Mouse (Mus musculus) heart, embryonic 13.5 days (tissue): ENCODE results near the gene Ccdc92. TPM values are rescaled to one million over a fixed set of nuclear protein-coding genes. Genes with fewer than 3 reads are reported as not detected.

ENCODE experiments used
- ATAC-seq: fragments of 200-750 bp; cut with Nextera tagmentation; 2 replicates; pipeline ENCODE4 v1.8.0; 2017; ENCODE audit warnings: moderate TSS enrichment; ENCODE audit not compliant: insufficient number of reproducible peaks, low FRiP score, low TSS enrichment; ENCODE audit errors: extremely low read depth
- H3K27ac ChIP-seq: fragments of 300-500 bp; sonication (generic); replicated peaks from 2 replicates; pipeline ENCODE4 v1.5.1; 2015; ENCODE audit warnings: moderate library complexity, mild to moderate bottlenecking, inconsistent platforms
- H3K27me3 ChIP-seq: fragments of 300-500 bp; sonication (generic); replicated peaks from 2 replicates; pipeline ENCODE4 v1.6.1; 2015; ENCODE audit warnings: mild to moderate bottlenecking, inconsistent platforms
- H3K36me3 ChIP-seq: fragments of 300-500 bp; sonication (generic); 2 replicates; pipeline ENCODE4 v1.6.1; 2015; ENCODE audit warnings: mild to moderate bottlenecking, inconsistent platforms
- H3K4me1 ChIP-seq: fragments of 300-500 bp; sonication (generic); 2 replicates; pipeline ENCODE4 v1.6.1; 2015; ENCODE audit warnings: inconsistent platforms
- H3K4me2 ChIP-seq: fragments of 300-500 bp; sonication (generic); 2 replicates; pipeline ENCODE4 v1.6.1; 2015; ENCODE audit warnings: inconsistent platforms, mild to moderate bottlenecking, moderate library complexity
- H3K4me3 ChIP-seq: fragments of 300-500 bp; sonication (generic); 2 replicates; pipeline ENCODE4 v1.5.1; 2015; ENCODE audit warnings: moderate library complexity, mild to moderate bottlenecking, inconsistent platforms
- H3K9ac ChIP-seq: fragments of 300-500 bp; sonication (generic); 2 replicates; pipeline ENCODE4 v1.6.1; 2015; ENCODE audit warnings: inconsistent platforms, mild to moderate bottlenecking, moderate library complexity
- H3K9me3 ChIP-seq: fragments of 300-500 bp; sonication (generic); 2 replicates; pipeline ENCODE4 v1.6.1; 2016; ENCODE audit warnings: inconsistent platforms
- WGBS: fragments of 180-500 bp; shearing (Covaris S2); methylation state at CpG from one replicate; pipeline ENCODE4 v1.1.7; 2015; ENCODE audit warnings: mixed read lengths; 5-methylcytosine and 5-hydroxymethylcytosine counted together
- polyA plus RNA-seq: library from polyadenylated mRNA; unstranded; fragments of >200 nt; fragmentation: Nextera tagmentation; extraction: Ambion mirVana; gene quantifications from 2 replicates; pipeline ENCODE4 v1.2.1, GENCODE M21; 2015

Gene Ccdc92
- polyA plus RNA-seq, 1 experiment from 2014 or later = 4.4 TPM

DNA sequence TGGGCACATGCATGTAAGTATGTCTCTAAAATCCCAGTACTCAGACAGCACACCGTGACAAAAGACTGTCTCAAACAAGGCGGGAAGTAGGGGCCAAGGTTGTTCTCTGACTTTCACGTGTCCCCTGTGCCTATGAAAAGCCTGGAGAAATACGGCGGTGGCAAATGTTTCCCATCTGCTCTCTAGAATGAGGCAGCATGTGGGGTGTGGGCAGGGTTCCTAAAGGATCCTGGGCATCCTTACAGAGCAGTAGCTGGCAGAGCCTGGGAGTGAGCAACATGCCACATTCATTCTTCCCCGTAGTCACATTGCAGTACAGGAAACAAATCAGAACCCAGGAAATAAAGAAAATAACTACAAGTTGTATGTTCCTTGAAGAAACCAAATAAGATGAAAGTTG is 21.7 kb upstream of the Ccdc92 start:
- Histone ChIP-seq H3K9me3 (no peaks in the 10 kb centered on the region), H3K27me3 (no peaks in the 10 kb centered on the region), H3K27ac (no peak overlapping the region), H3K36me3 (peaks cover 74% of the 10 kb centered on the region), H3K9ac (no peak overlapping the region), H3K4me1 (peaks cover 4% of the 10 kb centered on the region; the same call in 1 of the 2 replicates), H3K4me3 (no peak overlapping the region), H3K4me2 (no peak overlapping the region)
- 90% methylated on average over 6 of the region's 6 CpGs for WGBS
- ATAC-seq = no peak

DNA sequence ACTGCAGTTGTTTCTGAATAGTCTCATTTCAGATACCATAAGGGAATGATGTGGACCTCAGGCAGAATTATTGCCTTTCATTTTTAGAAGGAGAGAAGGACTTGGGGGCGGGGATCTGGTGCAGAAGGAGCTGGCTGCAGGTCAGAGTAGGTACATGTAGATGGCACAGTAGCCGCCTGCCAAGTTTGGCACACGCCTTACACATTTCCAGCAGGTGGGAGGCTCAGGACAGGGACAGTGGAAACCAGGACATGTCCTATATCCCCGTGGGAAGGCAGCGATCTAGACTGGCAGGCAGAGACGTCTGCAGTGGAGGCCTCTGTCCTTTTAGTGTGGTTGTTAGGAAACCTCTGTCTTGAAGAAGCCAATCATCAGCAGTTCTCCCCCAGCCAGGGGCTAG is 17.6 kb upstream of the Ccdc92 start:
- H3K27me3 ChIP-seq = no peaks in the 10 kb centered on the region
- H3K27ac ChIP-seq = no peak overlapping the region
- H3K9me3 ChIP-seq = no peaks in the 10 kb centered on the region
- no peak overlapping the region for H3K4me3 ChIP-seq
- H3K36me3 ChIP-seq = peaks cover 53% of the 10 kb centered on the region
- peaks cover 33% of the 10 kb centered on the region for H3K4me1 ChIP-seq
- no peak overlapping the region for H3K4me2 ChIP-seq
- WGBS = 84% methylated on average over 6 of the region's 6 CpGs
- no peak overlapping the region for H3K9ac ChIP-seq
- ATAC-seq = no peak

DNA sequence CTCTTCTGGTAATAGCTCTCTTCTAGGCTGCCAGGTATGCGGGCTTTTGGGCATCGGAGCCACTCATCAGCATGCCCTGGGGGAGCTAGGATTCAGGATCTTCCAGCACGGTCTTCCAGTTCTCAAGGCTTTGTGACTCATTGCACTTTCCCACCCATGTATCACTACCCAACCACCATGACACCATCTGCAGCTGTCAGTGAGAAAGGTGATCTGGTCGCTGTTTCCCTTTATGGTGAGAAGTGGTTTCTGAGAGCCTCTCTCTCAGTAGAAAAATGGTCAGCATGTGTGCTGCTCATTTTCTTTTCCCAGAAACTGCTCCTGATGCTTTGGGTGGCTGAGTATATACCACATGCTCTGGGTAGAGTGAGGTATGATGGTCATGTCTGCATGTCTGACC is 17.0 kb upstream of the Ccdc92 start:
- Histone ChIP-seq H3K36me3 (peaks cover 51% of the 10 kb centered on the region), H3K4me1 (peaks cover 38% of the 10 kb centered on the region), H3K27ac (no peak overlapping the region), H3K9me3 (no peaks in the 10 kb centered on the region), H3K27me3 (no peaks in the 10 kb centered on the region), H3K4me3 (no peak overlapping the region), H3K4me2 (no peak overlapping the region), H3K9ac (no peak overlapping the region)
- WGBS = 85% methylated on average over 4 of the region's 4 CpGs
- no peak for ATAC-seq

DNA sequence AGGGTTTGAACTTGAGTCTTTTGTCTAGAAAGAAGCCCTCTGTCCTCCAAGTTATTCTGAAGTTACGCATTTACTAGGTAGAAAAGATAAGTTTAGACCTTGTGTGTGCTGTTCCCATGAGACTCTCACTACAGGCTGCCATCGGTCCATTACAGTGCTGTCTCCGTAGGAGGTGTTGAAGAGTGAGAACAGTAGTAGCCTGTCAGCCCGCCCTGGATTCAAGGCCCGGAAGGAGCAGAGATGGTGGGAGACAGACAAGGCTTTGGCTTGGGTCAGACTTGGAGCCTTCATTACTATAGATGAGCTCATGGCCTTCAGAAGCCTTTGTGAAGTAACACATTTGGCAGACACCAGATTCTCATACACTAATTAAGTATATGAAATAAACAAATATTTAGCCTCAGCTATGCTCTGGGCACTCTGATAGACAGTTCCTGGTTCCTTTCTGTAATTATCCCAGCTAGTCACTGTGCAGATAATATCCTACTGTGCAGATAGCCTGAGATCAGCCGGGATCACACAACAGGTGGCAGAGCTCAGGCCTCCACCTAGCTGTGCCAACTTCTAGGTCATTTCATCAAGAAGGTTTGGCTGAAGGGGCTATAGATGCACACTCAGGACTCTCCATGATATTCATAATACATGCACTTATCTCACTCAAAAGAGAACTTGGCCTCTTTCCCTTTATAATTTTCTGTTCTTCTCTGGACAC is 11.8 kb upstream of the Ccdc92 start:
- WGBS = 53% methylated on average over 6 of the region's 6 CpGs
- Histone ChIP-seq H3K36me3 (peaks cover 28% of the 10 kb centered on the region), H3K27me3 (no peaks in the 10 kb centered on the region), H3K4me2 (no peak overlapping the region), H3K27ac (0 out of 2 replicates have a peak overlapping the region, but pooled peaks have one; percentile 21), H3K9ac (no peak overlapping the region), H3K4me1 (peaks cover 88% of the 10 kb centered on the region), H3K4me3 (no peak overlapping the region), H3K9me3 (no peaks in the 10 kb centered on the region)
- ATAC-seq = no peak

DNA sequence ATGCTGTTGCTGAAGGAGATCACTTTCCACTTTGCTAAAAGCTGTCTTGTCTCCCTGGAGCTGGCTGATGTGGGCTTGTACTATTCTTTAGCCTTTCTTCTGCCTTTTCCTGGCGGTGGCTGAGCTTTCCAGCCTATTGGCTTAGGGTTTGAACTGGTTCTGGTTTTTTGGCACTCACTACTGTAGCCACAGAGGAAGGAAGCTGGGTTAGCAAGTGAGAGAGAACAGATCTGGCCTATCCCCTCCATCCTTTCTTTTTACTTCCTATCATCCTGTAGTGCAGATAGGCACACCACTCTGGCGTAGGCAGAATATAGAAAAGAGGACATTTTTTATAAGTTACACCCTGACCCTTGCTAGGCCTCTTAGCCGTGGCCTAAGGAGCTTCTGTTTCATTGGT is 10.9 kb upstream of the Ccdc92 start:
- Histone ChIP-seq H3K4me3 (no peak overlapping the region), H3K27ac (peak overlapping the region; percentile 58), H3K9ac (0 out of 2 replicates have a peak overlapping the region, but pooled peaks have one; percentile 28), H3K27me3 (no peaks in the 10 kb centered on the region), H3K4me2 (0 out of 2 replicates have a peak overlapping the region, but pooled peaks have one; percentile 2), H3K4me1 (peaks cover 80% of the 10 kb centered on the region), H3K36me3 (peaks cover 21% of the 10 kb centered on the region), H3K9me3 (no peaks in the 10 kb centered on the region)
- 68% methylated on average over 3 of the region's 3 CpGs for WGBS
- ATAC-seq = no peak; the same call in 1 of the 2 replicates

DNA sequence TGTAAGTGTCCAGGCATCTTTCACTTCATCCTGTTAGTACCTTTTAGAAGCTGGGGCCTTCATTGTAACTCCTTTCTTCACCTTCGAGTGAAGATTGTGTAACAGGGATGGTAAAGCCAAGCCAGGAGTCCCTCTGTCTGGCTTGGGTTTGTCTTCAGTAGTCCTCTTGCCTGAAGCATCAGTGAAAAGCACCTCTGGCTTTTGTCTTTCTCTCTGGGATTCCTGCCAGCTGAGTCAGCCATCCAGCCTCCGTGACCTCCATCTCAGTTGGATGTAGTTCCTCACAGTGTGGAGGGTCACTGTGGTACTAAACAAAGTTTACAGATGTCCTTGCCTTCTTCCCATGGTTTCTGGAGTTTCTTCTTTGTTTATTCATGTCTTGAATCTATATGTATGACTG is 9.8 kb upstream of the Ccdc92 start:
- H3K4me2 ChIP-seq = no peak overlapping the region
- peak overlapping the region; percentile 58 for H3K27ac ChIP-seq
- no peaks in the 10 kb centered on the region for H3K9me3 ChIP-seq
- H3K4me1 ChIP-seq = peaks cover 77% of the 10 kb centered on the region
- no peak overlapping the region for H3K4me3 ChIP-seq
- no peak for ATAC-seq
- H3K27me3 ChIP-seq = no peaks in the 10 kb centered on the region
- WGBS = 31% methylated on average over 2 of the region's 2 CpGs
- H3K9ac ChIP-seq = peak overlapping the region; percentile 19; the same call in 1 of the 2 replicates
- peaks cover 29% of the 10 kb centered on the region for H3K36me3 ChIP-seq

DNA sequence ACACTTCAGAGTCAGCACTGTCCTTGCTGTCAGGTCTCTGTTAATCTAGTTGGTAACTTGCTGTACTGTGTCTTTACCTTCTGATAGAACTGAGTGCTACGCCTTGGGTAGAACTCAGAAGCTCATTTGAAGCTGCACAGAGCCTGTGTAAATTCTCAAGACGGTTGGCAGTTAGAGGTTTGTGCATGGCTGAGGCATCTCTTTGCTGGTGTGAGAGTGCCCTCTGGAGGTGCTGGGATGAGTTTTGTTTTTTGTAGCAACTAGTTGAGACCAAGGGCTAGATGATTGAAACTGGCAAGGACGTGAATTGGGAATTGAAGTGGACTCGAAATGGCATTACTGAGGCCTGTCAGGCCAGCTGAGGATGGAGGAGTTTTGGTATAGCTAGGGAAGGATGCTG is 6.8 kb upstream of the Ccdc92 start:
- H3K36me3 ChIP-seq = peaks cover 27% of the 10 kb centered on the region
- no peak overlapping the region for H3K4me2 ChIP-seq
- 0 out of 2 replicates have a peak overlapping the region, but pooled peaks have one; percentile 16 for H3K9ac ChIP-seq
- ATAC-seq = no peak
- H3K4me1 ChIP-seq = peaks cover 67% of the 10 kb centered on the region
- 39% methylated on average over 4 of the region's 4 CpGs for WGBS
- no peaks in the 10 kb centered on the region for H3K27me3 ChIP-seq
- H3K9me3 ChIP-seq = no peaks in the 10 kb centered on the region
- H3K4me3 ChIP-seq = no peak overlapping the region
- no peak overlapping the region for H3K27ac ChIP-seq

DNA sequence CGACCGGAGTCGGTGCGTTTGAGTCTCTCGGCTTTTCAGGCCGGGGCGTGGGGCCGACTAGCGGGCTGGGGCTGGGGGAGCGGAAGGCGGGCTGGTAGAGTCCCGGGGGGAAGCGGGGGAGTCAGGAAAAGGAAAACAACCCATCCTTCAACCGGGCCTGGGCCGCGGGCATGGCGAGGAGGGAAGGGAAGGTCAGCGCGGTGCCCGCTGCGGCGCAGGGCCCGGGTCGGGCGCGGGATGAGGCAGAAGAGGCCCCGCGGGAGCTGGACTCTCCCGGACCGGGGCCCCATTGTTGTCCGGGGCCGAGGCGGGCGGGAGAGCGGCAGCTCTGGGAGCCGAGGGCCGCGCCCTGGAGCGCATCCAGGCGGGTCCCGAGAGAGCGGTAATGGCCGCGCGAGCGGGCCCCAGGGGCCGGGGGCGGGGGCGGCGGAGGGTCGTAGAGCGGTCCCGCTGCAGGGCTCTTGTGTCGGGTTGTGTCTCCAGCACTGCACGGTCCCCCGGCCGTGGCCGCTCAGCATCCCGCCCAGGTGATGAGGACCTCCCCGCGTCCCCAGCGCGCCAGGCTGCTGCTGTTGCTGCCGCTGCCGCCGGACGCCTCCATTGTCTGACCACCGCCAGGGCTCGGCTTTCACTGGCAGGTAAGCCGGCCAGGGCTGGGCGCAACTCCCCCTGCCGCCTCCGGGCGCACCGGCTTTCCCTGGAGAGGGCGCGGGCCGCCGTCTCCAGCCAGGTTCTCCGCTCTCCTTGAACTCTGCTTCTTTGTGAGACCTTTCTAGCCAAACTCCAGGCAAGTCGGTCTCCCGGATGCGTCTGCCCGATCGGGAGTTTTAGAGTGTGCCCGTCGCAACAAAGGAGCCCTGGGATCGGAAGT is 882 bp upstream of the Ccdc92 start:
- peak overlapping the region; percentile 74 for H3K4me3 ChIP-seq
- H3K4me1 ChIP-seq = peaks cover 30% of the 10 kb centered on the region
- peaks cover 24% of the 10 kb centered on the region for H3K36me3 ChIP-seq
- under 1% methylated on average over 53 of the region's 88 CpGs for WGBS
- peak; percentile 6; the same call in 1 of the 2 replicates for ATAC-seq
- H3K9me3 ChIP-seq = no peaks in the 10 kb centered on the region
- peak overlapping the region; percentile 88 for H3K9ac ChIP-seq
- H3K27ac ChIP-seq = peak overlapping the region; percentile 88
- peaks cover 38% of the 10 kb centered on the region for H3K27me3 ChIP-seq
- peak overlapping the region; percentile 96 for H3K4me2 ChIP-seq

DNA sequence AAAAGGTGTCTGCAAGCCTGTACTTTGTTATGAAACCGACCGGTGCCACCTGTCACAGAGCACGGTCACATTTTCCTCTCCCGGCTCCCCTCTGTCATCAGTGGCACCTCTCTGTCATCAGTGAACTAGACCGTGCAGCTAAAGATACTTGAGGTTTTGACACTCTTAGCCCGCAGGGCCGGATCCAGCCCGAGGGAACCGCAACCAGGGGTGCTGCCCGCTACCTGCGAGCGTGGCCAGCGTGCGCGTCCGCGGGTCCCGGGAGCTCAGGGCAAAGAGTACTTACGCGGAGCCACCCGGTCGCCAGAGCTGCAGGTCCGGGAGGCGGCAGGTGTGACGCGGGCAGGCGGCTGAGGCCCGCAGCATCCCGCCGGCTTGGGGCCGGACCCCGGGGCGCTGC is 761 bp downstream of the Ccdc92 start:
- no peak for ATAC-seq
- Histone ChIP-seq H3K4me1 (peaks cover 23% of the 10 kb centered on the region), H3K9me3 (no peaks in the 10 kb centered on the region), H3K4me2 (peak overlapping the region; percentile 96), H3K4me3 (peak overlapping the region; percentile 74), H3K9ac (peak overlapping the region; percentile 79), H3K27me3 (peaks cover 53% of the 10 kb centered on the region), H3K27ac (0 out of 2 replicates have a peak overlapping the region, but pooled peaks have one; percentile 39), H3K36me3 (peaks cover 16% of the 10 kb centered on the region)
- under 1% methylated on average over 29 of the region's 33 CpGs for WGBS

DNA sequence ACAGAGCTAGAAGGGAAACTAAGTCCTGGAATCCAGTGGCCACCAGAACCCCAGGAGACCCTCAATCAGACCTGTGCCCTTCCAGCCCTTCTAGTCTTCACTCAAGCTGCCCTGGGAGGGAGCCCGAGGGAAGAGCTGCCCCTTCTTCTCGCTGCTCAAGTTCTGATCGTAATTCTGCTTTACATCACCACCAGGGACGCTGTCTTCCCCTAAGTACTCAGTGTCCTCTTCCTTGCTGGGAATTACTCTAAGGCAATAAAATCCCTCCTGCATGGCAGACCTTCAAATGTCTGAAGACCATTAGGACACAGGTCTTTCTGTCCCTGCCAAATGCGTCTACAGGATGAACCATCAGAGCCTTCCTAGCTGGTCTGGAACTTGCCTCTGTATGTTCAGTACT is 2.2 kb downstream of the Ccdc92 start:
- Histone ChIP-seq H3K4me1 (peaks cover 21% of the 10 kb centered on the region), H3K9ac (no peak overlapping the region), H3K4me3 (no peak overlapping the region), H3K36me3 (peaks cover 6% of the 10 kb centered on the region), H3K27me3 (peaks cover 63% of the 10 kb centered on the region), H3K4me2 (no peak overlapping the region), H3K9me3 (no peaks in the 10 kb centered on the region), H3K27ac (no peak overlapping the region)
- ATAC-seq = no peak
- WGBS = 12% methylated on average over 5 of the region's 5 CpGs

DNA sequence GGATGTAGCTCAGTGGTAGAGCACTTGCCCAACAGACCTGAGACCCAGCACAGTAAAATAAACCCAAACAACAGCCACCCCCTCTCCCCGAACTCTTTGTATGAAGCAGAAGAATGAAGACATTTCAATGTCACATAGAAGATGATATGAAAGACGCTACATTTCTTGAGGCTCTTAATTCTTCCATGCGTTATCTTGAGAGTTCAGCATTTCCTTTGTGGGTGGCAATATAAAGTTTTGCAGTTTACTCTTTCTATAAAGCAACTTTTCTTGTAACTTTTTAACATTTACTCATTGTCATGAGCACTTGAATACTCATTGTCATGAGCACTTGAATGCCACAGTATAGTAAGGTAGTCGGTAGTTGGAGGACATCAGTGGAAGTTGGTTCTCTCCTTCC is 8.0 kb downstream of the Ccdc92 start:
- Histone ChIP-seq H3K27me3 (peaks cover 70% of the 10 kb centered on the region), H3K9ac (no peak overlapping the region), H3K36me3 (no peaks in the 10 kb centered on the region), H3K9me3 (no peaks in the 10 kb centered on the region), H3K4me3 (no peak overlapping the region), H3K27ac (no peak overlapping the region), H3K4me1 (peaks cover 17% of the 10 kb centered on the region), H3K4me2 (no peak overlapping the region)
- ATAC-seq = no peak
- 81% methylated on average over 4 of the region's 4 CpGs for WGBS
